Mouse (Mus musculus) ES-CJ7 (cell line): ENCODE measurements at regions not wholly inside any gene's neighbourhood (a gene's known extent, or its start where the extent isn't known, plus 50 kb on each side); places are given as distances from the start of the nearest gene placed in this dataset.

ENCODE experiments used
- DNase-seq: peaks from one replicate; pipeline ENCODE4 v3.0.0; 2011; ENCODE audit warnings: low read depth, low spot score

- no peak for DNase-seq
These were observed 58.0 kb upstream of the Cxcl12 start for GRCm38 (mm10) chr6:117110291-117110690.

- DNase-seq: no peak
These were observed 53.5 kb upstream of the Cxcl12 start for GRCm38 (mm10) chr6:117114859-117115258.

GRCm38 (mm10) chr6:117118081-117118480 is 50.3 kb upstream of the Cxcl12 start:
- DNase-seq: no peak
